Mouse (Mus musculus): Measurements from ENCODE around the gene Zcchc4. TPM values are rescaled to one million over a fixed set of nuclear protein-coding genes. Genes with fewer than 3 reads are reported as not detected.

Zcchc4 gene
- polyA plus RNA-seq (2012; ENCODE audit: insufficient read depth, insufficient read length, low replicate concordance, missing spikeins) = not detected in 2 replicates

DNA sequence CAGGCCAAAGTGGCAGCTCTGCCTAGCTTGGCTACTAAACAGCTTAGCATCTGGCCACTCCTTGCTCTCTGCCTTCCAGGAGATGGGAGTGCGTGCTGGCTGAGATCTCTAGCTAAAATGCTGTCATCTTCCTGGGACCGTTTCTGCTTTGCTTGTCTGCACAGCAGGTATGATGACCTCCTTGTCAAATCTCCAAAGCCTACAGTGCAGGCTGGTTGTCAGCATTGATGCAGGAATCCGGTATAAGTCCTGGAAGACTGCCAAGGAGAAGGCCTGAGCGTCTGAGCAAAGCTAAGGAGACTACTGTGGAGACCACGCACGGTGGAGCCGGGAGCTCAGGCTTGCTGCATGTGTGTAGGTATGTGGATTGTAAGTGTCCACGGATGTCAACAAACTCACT is at the start of gene Zcchc4:
Zcchc4 (plus strand) TSS at position 173 of the 400 bp plus-strand sequence.
- no peak within 1 kb of the TSS for H3K27ac ChIP-seq (ENCODE audit: insufficient read depth, low read depth, low read length)
- H3K4me1 ChIP-seq (ENCODE audit: control insufficient read depth, insufficient read depth, low read length) = no peaks in the 10 kb centered on the region
- 65% methylated on average over 8 of the region's 8 CpGs for WGBS
- TF ChIP-seq CTCF (IDR thresholded peaks at IDR 0.05; ENCODE audit: insufficient read depth, low read depth, low read length) = no peak
- TF ChIP-seq POLR2A (IDR thresholded peaks at IDR 0.05; ENCODE audit: insufficient read depth, low read depth, low read length) = no peak
- H3K4me3 ChIP-seq (ENCODE audit: insufficient read depth, low read depth, low read length) = no peak within 1 kb of the TSS

DNA sequence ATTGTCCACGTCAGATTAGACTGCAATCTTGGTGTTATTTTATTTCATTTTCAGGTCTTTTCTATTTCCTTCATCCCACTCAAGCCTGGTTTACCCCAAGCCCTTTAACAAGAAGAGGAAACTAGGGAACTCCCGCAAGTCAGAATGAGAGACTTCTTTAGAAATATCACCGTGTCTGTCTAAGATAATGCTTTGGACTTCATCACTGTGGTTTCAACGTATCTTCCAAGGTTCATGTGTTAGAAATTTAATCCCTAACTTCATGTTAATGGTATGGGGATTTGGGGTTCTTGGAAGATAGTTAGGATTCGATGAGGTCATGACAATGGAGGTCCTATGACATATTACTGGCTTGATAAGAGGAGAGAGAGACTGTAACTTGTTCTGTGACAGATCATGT is 47.5 kb upstream of the Zcchc4 start:
- no peak for TF ChIP-seq CTCF (IDR thresholded peaks at IDR 0.05; ENCODE audit: insufficient read depth, low read depth, low read length)
- TF ChIP-seq POLR2A (IDR thresholded peaks at IDR 0.05; ENCODE audit: insufficient read depth, low read depth, low read length) = no peak
- Histone ChIP-seq H3K27ac (ENCODE audit: insufficient read depth, low read depth, low read length) (no peak overlapping the region), H3K4me1 (ENCODE audit: control insufficient read depth, insufficient read depth, low read length) (no peaks in the 10 kb centered on the region), H3K4me3 (ENCODE audit: insufficient read depth, low read depth, low read length) (no peak overlapping the region)
- WGBS = 88% methylated on average over 5 of the region's 5 CpGs

DNA sequence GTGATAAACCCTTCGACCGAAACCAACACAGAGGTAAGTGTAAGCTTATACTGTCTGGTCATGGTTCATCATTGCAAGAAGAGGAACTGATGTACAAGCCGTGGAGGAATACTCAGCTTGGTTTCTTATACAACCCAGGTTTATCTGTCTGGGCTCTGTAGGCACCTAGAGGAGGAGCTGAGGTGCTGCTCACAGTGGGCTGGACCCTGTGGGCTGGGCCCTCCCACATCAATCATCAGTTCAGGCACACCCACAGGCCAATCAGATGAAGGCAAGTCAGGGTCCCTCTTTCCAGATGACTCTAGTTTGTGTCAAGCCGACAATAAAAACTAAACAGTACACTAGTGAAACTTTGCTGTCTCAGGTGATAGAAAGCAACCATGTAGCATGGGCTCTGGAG is 42.4 kb upstream of the Zcchc4 start:
- Histone ChIP-seq H3K4me1 (ENCODE audit: control insufficient read depth, insufficient read depth, low read length) (no peaks in the 10 kb centered on the region), H3K27ac (ENCODE audit: insufficient read depth, low read depth, low read length) (no peak overlapping the region), H3K4me3 (ENCODE audit: insufficient read depth, low read depth, low read length) (no peak overlapping the region)
- WGBS = 87% methylated on average over 4 of the region's 4 CpGs
- TF ChIP-seq CTCF (IDR thresholded peaks at IDR 0.05; ENCODE audit: insufficient read depth, low read depth, low read length) (no peak), POLR2A (IDR thresholded peaks at IDR 0.05; ENCODE audit: insufficient read depth, low read depth, low read length) (no peak)

DNA sequence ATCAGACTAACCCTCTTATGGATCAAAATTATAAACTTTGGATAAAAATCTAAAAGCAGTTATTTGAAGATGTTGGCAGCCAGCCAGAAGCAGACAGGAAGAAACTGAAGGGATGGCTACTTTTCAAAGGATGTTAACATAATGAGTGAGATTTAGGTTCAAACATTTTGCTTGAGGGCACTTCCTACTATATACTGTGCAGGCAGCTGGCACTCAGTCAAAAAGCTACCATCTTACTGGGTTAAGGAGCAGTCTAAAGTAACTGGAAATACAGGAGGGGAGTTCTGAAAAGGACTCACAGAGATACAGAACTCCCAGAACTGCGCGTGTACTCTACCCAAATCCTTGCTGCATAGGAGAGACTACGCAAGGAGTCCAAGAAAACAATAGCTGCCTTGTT is 39.2 kb upstream of the Zcchc4 start:
- no peaks in the 10 kb centered on the region for H3K4me1 ChIP-seq (ENCODE audit: control insufficient read depth, insufficient read depth, low read length)
- no peak for TF ChIP-seq CTCF (IDR thresholded peaks at IDR 0.05; ENCODE audit: insufficient read depth, low read depth, low read length)
- TF ChIP-seq POLR2A (IDR thresholded peaks at IDR 0.05; ENCODE audit: insufficient read depth, low read depth, low read length) = no peak
- H3K27ac ChIP-seq (ENCODE audit: insufficient read depth, low read depth, low read length) = no peak overlapping the region
- no peak overlapping the region for H3K4me3 ChIP-seq (ENCODE audit: insufficient read depth, low read depth, low read length)
- 66% methylated on average over 3 of the region's 3 CpGs for WGBS

DNA sequence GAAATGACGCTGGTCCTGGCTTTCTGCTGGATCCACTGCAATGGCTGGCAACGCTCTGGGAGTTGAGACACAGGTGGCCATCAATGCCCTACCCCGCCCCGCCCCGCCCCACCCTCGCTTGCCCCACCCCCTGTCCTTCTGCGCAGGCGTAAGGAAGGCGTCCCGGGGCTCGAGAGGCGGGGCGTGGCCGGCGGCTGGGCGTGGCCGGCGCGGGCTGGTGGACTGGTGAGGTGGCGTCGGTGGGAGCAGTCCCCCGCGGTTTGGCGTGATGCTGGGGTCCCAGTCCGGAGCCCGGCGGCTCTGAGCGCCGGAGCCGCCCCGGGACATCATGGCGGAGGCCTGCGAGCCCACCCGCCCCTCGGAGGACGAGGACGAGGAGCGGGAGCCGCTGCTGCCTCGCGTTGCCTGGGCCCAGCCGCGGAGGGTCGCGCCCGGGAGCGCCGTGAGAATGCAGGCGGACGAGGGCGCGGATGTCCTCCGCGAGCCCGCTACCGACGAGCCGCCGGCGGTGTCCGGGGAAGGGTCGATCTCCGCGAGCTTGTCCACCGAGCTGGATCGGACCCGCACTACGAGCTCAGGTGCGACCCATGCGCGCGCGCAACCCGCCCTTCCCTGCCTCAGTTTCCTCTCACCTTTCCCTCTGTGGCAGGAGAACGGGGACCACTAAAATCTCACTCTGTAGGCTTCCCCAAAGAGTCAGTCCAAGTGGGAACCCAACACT is 33.7 kb upstream of the Zcchc4 start, which contains the start of gene Pi4k2b:
Pi4k2b (plus strand) TSS at position 184 of the 721 bp plus-strand sequence.
- WGBS = under 1% methylated on average over 75 of the region's 75 CpGs
- TF ChIP-seq POLR2A (IDR thresholded peaks at IDR 0.05; ENCODE audit: insufficient read depth, low read depth, low read length) = no peak
- TF ChIP-seq CTCF (IDR thresholded peaks at IDR 0.05; ENCODE audit: insufficient read depth, low read depth, low read length) = no peak
- peak within 1 kb of the TSS; percentile 74 for H3K4me3 ChIP-seq (ENCODE audit: insufficient read depth, low read depth, low read length)
- no peaks in the 10 kb centered on the region for H3K4me1 ChIP-seq (ENCODE audit: control insufficient read depth, insufficient read depth, low read length)
- no peak within 1 kb of the TSS for H3K27ac ChIP-seq (ENCODE audit: insufficient read depth, low read depth, low read length)

DNA sequence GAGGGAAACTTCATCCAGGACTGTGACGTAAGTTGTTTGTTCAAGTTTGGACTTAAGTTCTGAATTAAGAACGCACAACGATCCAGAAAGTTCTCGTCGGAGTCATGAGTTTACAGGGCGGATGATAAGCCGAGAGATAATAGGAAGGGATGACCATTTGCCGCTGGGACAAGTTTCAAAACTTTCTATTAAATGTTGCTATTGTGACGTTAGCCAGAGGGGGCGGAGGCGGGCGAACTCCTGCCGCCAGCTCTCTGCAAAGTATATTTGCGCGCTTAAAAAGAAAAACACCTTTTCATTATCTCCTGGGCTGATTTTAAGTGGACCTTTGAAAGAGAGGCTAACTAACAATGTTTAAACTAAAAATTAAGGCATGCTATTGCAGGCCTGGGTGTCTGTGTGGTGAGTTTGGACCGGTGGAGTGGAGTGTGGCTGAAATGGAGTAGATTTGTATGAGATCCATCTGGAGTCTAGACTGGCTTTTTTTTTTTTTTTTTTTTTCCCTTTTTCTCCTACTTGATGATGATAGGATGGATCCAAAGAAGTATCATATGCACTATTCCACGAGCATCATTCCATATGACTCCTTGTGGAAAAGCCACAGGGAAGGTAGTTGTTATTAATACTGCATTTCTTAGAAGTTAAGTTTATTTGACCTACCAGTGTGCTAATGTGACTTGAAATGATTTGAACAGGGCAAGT is 32.9 kb upstream of the Zcchc4 start:
- H3K27ac ChIP-seq (ENCODE audit: insufficient read depth, low read depth, low read length) = no peak overlapping the region
- WGBS = 2% methylated on average over 17 of the region's 17 CpGs
- H3K4me1 ChIP-seq (ENCODE audit: control insufficient read depth, insufficient read depth, low read length) = no peaks in the 10 kb centered on the region
- TF ChIP-seq CTCF (IDR thresholded peaks at IDR 0.05; ENCODE audit: insufficient read depth, low read depth, low read length) (no peak), POLR2A (IDR thresholded peaks at IDR 0.05; ENCODE audit: insufficient read depth, low read depth, low read length) (no peak)
- peak overlapping the region; percentile 74 for H3K4me3 ChIP-seq (ENCODE audit: insufficient read depth, low read depth, low read length)

DNA sequence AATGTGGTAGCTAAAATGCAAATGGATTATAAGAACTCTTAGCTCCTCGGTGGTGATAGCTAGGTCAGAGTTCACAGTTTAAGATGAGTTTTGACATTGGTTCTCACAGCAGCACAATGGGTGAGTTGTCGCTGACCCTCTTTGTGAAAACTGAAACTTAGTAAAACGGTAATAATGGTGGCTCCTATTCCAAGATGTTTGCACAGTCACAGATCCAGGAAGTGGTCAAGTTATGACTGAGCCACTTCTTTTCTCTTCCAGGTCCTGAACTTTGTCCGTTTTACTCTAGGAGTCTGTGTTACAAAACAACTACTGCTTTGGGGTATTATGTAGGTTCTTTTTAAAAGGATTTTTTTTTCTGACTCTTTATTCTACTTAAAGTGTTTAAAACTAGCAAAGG is 32.0 kb upstream of the Zcchc4 start:
- no peaks in the 10 kb centered on the region for H3K4me1 ChIP-seq (ENCODE audit: control insufficient read depth, insufficient read depth, low read length)
- H3K4me3 ChIP-seq (ENCODE audit: insufficient read depth, low read depth, low read length) = no peak overlapping the region
- H3K27ac ChIP-seq (ENCODE audit: insufficient read depth, low read depth, low read length) = no peak overlapping the region
- 68% methylated on average over 4 of the region's 4 CpGs for WGBS
- no peak for TF ChIP-seq POLR2A (IDR thresholded peaks at IDR 0.05; ENCODE audit: insufficient read depth, low read depth, low read length)
- no peak for TF ChIP-seq CTCF (IDR thresholded peaks at IDR 0.05; ENCODE audit: insufficient read depth, low read depth, low read length)

DNA sequence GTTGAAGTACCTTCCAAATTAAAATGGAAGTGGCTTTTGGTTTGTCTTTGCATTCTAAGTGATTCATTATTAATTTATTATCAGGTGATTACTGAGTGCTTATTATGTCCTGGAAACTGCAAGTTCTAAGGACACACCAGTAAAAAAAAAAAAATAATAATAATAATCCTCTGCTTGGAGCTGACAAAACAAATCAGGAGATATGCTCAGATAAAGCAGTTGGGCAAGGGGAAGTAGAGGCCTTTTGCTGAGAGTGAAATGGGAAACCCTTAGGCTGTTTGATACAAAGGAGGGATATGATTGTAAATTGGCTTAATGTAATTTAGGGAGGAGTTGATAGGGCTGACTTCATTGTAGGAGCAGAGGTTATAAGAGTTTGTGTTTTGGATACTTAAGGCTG is 28.3 kb upstream of the Zcchc4 start:
- Histone ChIP-seq H3K4me3 (ENCODE audit: insufficient read depth, low read depth, low read length) (no peak overlapping the region), H3K4me1 (ENCODE audit: control insufficient read depth, insufficient read depth, low read length) (no peaks in the 10 kb centered on the region), H3K27ac (ENCODE audit: insufficient read depth, low read depth, low read length) (no peak overlapping the region)
- TF ChIP-seq CTCF (IDR thresholded peaks at IDR 0.05; ENCODE audit: insufficient read depth, low read depth, low read length) (no peak), POLR2A (IDR thresholded peaks at IDR 0.05; ENCODE audit: insufficient read depth, low read depth, low read length) (no peak)

DNA sequence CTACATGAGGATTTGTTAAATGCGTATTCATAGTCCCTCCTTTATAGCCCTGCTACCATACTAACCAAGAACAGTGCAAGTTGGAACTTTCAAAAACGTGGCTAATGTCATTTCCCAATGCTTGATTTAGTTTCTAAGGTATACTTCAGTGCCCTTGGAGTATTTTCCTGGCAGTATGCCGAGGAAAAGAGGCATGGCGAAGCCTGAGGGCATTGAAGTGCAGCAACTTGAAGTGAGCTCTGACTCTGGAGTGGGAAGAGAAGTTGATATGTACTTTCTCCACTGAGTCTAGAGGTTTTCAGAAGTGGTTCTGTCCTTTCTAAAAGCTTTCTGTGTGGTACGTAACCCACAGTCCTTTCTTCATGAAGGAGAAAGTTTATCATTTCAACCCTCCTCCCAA is 26.5 kb upstream of the Zcchc4 start:
- Histone ChIP-seq H3K4me3 (ENCODE audit: insufficient read depth, low read depth, low read length) (no peak overlapping the region), H3K27ac (ENCODE audit: insufficient read depth, low read depth, low read length) (no peak overlapping the region), H3K4me1 (ENCODE audit: control insufficient read depth, insufficient read depth, low read length) (peaks cover 3% of the 10 kb centered on the region; the same call in 1 of the 2 replicates)
- 75% methylated on average over 5 of the region's 5 CpGs for WGBS
- TF ChIP-seq POLR2A (IDR thresholded peaks at IDR 0.05; ENCODE audit: insufficient read depth, low read depth, low read length) (no peak), CTCF (IDR thresholded peaks at IDR 0.05; ENCODE audit: insufficient read depth, low read depth, low read length) (no peak)
